Mouse (Mus musculus) layer of hippocampus, adult 18-20 months (tissue): ENCODE measurements at regions not wholly inside any gene's neighbourhood (a gene's known extent, or its start where the extent isn't known, plus 50 kb on each side); places are given as distances from the start of the nearest gene placed in this dataset.
A peak's percentile ranks its signal among the peaks of the same experiment; 100 is the strongest.

ENCODE experiments used
- DNase-seq, 2 experiments: peaks; one replicate each; pipeline ENCODE4 v3.0.0; 2022; ENCODE audit warnings: low spot score in 2 of 2

DNA sequence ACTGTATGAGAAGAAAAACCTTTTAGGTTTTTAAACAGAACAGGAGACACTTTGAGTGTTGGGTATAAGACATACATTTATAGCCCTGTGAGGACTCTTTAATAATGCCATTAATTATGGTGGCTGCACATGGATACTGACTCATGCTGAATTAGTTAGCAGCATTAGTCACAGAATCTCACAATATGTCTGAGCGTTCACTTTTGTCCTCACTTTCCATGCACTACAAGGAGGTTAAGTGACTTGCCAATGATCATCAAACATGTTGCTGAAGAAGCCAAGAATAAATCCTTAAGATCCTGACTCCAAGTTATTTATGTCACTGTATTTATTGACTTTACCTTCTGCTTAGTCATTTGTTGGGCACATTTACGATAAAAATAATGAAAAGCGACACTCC is 105.6 kb upstream of the Atxn7l3b start:
- no peak for DNase-seq

DNA sequence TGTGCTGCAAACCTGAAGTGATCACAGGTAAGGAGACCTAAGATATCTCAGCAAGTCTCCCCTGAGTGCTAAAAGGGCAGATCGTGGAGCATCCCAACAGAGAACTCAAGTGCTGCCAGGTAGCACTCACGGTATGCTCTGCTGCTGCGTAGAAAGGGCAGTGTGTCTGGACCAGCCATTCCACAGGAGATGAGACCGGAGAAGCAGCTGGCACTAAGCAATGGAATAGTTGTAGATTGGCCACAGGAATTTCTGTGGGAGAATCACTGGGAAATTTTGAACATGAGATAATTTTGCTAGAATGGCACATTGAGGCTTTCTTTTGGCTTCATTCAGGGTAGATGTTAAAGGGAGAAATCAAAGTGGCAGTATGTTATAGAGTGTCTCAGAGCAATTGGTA is 104.1 kb upstream of the Atxn7l3b start:
- no peak for DNase-seq

DNA sequence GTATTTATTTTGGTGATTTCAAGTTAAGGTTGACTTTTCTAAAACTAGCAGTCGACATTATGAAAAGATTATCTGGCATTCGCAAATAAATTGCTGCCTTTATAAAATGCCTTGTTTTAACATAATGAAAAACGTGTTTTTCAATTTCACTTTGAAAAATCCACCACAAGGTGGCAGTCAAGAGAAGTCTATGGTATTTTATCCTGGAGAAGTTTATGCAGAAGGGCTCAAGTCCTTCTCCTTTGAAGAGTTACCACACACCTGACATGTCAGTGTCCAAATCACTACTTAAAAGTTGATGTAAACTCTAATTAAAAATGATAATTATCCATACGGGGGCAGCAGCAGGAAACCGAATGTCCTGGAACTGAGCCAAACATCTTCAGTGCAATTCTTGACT is 98.5 kb upstream of the Atxn7l3b start:
- peak in 1 of 2 experiments; percentile 62 for DNase-seq

DNA sequence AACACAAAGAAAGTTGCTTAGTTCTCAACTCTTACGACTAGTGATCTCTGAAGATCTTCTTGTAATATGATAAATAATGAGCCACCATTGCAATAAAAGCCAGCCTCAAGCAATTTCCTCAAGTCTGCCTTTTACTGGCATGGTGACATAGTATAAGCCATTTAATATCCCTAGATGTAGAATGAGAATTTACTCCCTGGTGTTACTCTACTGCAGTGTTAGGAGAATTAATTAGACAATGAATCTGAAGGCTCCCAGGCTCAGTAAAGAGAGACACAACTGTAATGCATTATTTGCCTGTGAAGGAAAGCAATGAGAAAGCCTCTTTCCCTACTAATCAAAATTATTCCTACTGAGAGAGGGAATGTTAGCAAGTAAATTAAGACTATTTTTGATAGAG is 95.8 kb upstream of the Atxn7l3b start:
- no peak for DNase-seq

DNA sequence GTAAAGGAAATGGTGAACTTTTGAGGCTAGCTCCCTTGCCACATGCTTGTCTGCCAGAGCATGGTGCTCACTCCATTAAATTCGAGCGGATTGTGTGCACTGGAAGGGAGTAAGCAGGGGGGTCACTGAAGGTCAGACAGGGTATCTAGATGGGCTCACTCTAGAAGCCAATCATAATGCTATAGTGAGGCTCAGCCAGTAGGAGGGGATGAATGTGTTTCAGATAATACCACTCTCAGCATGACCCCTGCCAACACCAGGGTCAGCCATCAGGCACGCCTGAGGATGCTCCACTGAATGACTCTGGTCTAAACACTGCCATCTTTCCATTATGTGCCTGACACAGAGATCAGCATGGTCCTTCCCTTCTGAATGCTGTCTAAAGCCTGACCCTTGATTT is 80.3 kb upstream of the Atxn7l3b start:
- no peak for DNase-seq

DNA sequence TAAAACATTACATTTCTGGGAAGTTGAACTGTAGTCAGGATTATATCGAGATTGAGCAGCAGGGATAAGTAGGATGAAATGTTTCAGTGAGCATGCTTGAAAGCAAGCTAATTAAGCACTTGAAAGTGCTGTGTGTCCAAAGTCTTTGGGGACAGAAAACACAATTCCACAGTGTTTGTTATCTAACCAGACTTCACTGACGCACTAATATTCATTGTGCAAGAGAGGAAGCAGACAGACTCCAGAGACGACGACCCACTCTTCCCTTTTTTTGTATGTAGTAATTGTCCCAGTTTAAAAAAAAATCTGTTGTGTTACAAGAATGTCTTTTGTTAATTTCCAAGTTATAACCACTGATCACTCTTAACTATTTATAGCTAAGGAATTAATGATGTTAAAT is 61.9 kb upstream of the Atxn7l3b start:
- no peak for DNase-seq

DNA sequence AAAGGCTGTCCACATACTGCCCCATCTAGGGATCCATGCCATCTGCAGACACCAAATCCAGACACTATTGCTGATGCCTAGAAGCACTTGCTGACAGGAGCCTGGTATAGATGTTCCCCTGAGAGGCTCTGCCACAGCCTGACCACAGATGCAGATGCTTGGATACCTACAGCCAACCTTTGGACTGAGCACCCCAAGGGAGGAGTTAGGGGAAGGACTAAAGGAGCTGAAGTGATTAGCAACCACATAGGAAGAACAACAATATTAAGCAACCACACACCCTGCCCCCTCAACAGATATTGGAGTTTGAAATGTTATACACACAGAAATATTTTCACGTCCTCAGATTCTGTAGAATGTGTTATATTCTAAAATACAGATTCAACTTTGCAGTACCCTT is 53.9 kb upstream of the Atxn7l3b start:
- no peak for DNase-seq
